Mouse (Mus musculus): Measurements from ENCODE around the gene Wdr35. TPM values are rescaled to one million over a fixed set of nuclear protein-coding genes. Genes with fewer than 3 reads are reported as not detected.

Gene Wdr35
- polyA plus RNA-seq, 1 experiment from 2014 or later = 1.4 TPM

DNA sequence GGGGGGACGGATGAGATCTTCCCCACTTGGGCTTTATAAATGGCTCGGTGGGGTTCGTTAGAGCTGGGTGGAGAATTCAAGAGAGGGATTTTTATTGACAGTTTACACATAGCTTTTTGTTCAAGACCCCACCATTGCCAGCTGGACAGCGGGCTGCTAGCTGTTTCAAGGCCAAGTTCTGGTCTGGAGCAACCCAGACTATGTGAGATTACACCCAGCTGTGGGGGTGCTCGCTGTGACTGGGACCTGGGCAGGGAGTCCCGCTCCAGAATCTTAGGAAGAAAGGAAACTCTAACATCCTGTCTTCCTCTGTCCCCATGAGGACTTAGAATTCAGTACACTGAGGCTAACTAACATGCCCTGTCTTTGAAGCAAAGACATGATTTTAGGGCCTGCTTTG is 89.9 kb downstream of the Wdr35 start:
- DNase-seq = no peak
- Histone ChIP-seq H3K27ac (ENCODE audit: low read depth) (no peak overlapping the region), H3K27me3 (ENCODE audit: insufficient read depth, low read length) (no peaks in the 10 kb centered on the region), H3K4me1 (ENCODE audit: insufficient read depth) (no peaks in the 10 kb centered on the region), H3K9ac (replicated peaks) (no peak overlapping the region), H3K36me3 (replicated peaks; ENCODE audit: insufficient read depth, low read length) (no peaks in the 10 kb centered on the region), H3K9me3 (ENCODE audit: low read length) (no peaks in the 10 kb centered on the region), H3K4me3 (ENCODE audit: low read depth, low read length) (no peak overlapping the region), H3K4me2 (ENCODE audit: low read depth, low read length) (no peak overlapping the region)
- ATAC-seq = no peak
- WGBS (ENCODE audit: insufficient replicate concordance) = 71% methylated on average over 6 of the region's 6 CpGs
- TF ChIP-seq CTCF (IDR thresholded peaks at IDR 0.05; ENCODE audit: low read depth) = no peak
- no peak for TF ChIP-seq EP300 (IDR thresholded peaks at IDR 0.05; ENCODE audit: low read depth)

DNA sequence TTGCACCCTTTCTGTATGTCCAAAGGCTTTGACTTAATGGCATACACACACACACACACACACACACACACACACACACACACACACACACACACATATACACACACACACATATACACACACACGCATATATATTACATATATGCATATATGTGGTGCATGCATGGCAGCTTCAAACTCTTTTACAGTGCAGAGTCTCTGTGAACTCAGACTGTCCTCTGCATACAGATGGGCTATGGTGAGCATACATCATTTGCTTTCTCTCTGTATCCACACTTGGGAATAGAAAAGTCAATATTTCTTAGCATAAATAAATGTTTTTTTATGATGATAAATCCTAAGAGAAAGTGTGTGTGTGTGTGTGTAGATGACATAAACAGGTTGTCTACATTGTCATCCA is 97.4 kb downstream of the Wdr35 start:
- Histone ChIP-seq H3K27ac (ENCODE audit: low read depth) (no peak overlapping the region), H3K36me3 (replicated peaks; ENCODE audit: insufficient read depth, low read length) (no peaks in the 10 kb centered on the region), H3K9me3 (ENCODE audit: low read length) (no peaks in the 10 kb centered on the region), H3K9ac (replicated peaks) (no peak overlapping the region), H3K4me3 (ENCODE audit: low read depth, low read length) (no peak overlapping the region), H3K27me3 (ENCODE audit: insufficient read depth, low read length) (no peaks in the 10 kb centered on the region), H3K4me1 (ENCODE audit: insufficient read depth) (no peaks in the 10 kb centered on the region), H3K4me2 (ENCODE audit: low read depth, low read length) (no peak overlapping the region)
- no peak for DNase-seq
- no peak for ATAC-seq
- TF ChIP-seq CTCF (IDR thresholded peaks at IDR 0.05; ENCODE audit: low read depth) = no peak
- no peak for TF ChIP-seq EP300 (IDR thresholded peaks at IDR 0.05; ENCODE audit: low read depth)
- WGBS (ENCODE audit: insufficient replicate concordance) = 82% methylated on average over 1 of the region's 1 CpGs

DNA sequence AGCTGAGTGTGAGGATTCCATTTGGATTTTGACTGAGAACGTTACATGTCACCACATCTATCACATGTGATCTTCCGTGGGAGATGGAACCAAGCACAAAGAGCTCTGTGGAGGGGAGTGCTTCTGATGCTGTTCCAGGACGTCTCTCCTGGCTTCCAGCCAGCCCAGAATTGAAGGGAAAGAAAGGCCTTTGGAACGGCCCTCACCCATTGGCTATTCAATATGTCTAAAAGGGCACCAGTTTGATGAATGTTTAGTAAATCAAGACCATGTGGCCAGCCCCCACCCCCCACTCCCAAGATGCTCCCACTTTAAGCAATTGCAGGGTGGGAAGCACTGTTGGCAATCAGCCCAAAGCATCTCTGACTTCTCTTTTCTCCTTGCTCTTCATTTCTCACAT is 97.8 kb downstream of the Wdr35 start:
- Histone ChIP-seq H3K9ac (replicated peaks) (no peak overlapping the region), H3K4me1 (ENCODE audit: insufficient read depth) (no peaks in the 10 kb centered on the region), H3K9me3 (ENCODE audit: low read length) (no peaks in the 10 kb centered on the region), H3K4me2 (ENCODE audit: low read depth, low read length) (no peak overlapping the region), H3K27me3 (ENCODE audit: insufficient read depth, low read length) (no peaks in the 10 kb centered on the region), H3K4me3 (ENCODE audit: low read depth, low read length) (no peak overlapping the region), H3K27ac (ENCODE audit: low read depth) (no peak overlapping the region), H3K36me3 (replicated peaks; ENCODE audit: insufficient read depth, low read length) (no peaks in the 10 kb centered on the region)
- ATAC-seq (no peak), DNase-seq (no peak)
- 69% methylated on average over 4 of the region's 4 CpGs for WGBS (ENCODE audit: insufficient replicate concordance)
- TF ChIP-seq CTCF (IDR thresholded peaks at IDR 0.05; ENCODE audit: low read depth) (no peak), EP300 (IDR thresholded peaks at IDR 0.05; ENCODE audit: low read depth) (no peak)

DNA sequence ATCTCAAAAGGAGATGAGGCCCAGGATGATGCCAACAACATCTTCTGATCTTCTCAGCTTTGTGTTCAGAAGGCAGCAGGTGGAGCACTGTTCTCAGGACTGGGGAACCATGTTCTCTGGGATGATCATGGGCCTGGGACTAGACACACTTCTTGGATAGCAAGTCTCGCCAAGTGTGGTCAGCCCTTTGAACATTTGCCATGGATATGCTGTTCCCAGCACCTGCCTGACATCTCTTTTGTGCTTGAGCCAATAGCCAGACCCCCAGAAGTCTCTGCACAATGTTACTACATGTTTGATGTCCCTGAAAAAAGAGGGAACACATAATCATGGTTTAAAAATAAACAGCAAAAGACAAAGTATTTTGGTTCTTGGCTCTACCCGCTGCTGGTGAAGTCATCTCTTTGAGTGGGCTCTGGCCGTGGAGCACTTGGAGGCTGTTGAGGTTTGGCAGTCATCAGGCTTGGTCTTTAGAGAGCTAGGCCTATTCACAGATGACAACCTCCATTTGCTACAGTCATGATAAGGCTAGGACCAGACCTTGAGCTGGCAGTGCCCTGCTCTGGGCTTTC is 103.9 kb downstream of the Wdr35 start:
- TF ChIP-seq CTCF (IDR thresholded peaks at IDR 0.05; ENCODE audit: low read depth) = no peak
- TF ChIP-seq EP300 (IDR thresholded peaks at IDR 0.05; ENCODE audit: low read depth) = no peak
- Histone ChIP-seq H3K27me3 (ENCODE audit: insufficient read depth, low read length) (no peaks in the 10 kb centered on the region), H3K36me3 (replicated peaks; ENCODE audit: insufficient read depth, low read length) (no peaks in the 10 kb centered on the region), H3K4me2 (ENCODE audit: low read depth, low read length) (no peak overlapping the region), H3K9ac (replicated peaks) (no peak overlapping the region), H3K27ac (ENCODE audit: low read depth) (no peak overlapping the region), H3K4me3 (ENCODE audit: low read depth, low read length) (no peak overlapping the region), H3K4me1 (ENCODE audit: insufficient read depth) (no peaks in the 10 kb centered on the region), H3K9me3 (ENCODE audit: low read length) (no peaks in the 10 kb centered on the region)
- 84% methylated on average over 3 of the region's 3 CpGs for WGBS (ENCODE audit: insufficient replicate concordance)
- no peak for DNase-seq
- ATAC-seq = no peak

Other genes starting within 250 kb of the Wdr35 start
- 101 and 116 TPM in 2 replicates for gene Sdc1, start 202.6 kb upstream of the Wdr35 start, polyA plus RNA-seq (2015; fragmentation: Nextera tagmentation; extraction: Ambion mirVana)
- 125 and 128 TPM in 2 replicates for gene Laptm4a, start 52.2 kb upstream of the Wdr35 start, polyA plus RNA-seq (2015; fragmentation: Nextera tagmentation; extraction: Ambion mirVana)
- not detected in 2 replicates for gene Matn3, start 26.0 kb upstream of the Wdr35 start, polyA plus RNA-seq (2015; fragmentation: Nextera tagmentation; extraction: Ambion mirVana)
- gene Ttc32, start 56.1 kb downstream of the Wdr35 start, polyA plus RNA-seq (2015; fragmentation: Nextera tagmentation; extraction: Ambion mirVana) = 15.2 and 19.1 TPM in 2 replicates